Mouse (Mus musculus) T-helper 17 cell (primary cell): ENCODE results near the gene Lypd5.
"Not testable (repeated sequence)": the region's sequence is repeated elsewhere in the genome, so short reads cannot be mapped to it uniquely, and the experiment has no call there.

Experiments used
- in situ Hi-C, 2 experiments: fragments of 300-600 bp; cut with MboI, MseI; formaldehyde crosslinking; loops; 1 replicate in 1 of 2; 2 replicates in 1 of 2; pipeline ENCODE4 v1.15.1; 2025; ENCODE audit warnings: high pct_unique_total_duplicates in 2 of 2

Gene Lypd5

DNA sequence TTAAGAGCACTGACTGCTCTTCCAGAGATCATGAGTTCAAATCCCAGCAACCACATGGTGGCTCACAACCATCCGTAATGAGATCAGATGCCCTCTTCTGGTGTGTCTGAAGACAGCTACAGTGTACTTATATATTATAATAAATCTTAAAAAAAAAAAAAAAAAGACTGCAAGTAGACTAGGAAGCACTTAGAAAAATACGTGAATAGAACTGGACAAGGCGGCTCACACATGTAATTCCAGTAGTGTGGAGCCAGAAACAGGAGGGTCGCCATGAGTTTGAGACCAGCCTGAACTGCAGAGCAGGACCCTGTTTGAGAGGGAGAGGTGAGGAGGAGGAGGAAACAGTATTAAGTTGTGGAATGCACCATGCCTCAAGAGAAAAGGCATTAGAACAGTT, 51.5 kb downstream of the Lypd5 start:
- in situ Hi-C loops, result not testable (repeated sequence)

DNA sequence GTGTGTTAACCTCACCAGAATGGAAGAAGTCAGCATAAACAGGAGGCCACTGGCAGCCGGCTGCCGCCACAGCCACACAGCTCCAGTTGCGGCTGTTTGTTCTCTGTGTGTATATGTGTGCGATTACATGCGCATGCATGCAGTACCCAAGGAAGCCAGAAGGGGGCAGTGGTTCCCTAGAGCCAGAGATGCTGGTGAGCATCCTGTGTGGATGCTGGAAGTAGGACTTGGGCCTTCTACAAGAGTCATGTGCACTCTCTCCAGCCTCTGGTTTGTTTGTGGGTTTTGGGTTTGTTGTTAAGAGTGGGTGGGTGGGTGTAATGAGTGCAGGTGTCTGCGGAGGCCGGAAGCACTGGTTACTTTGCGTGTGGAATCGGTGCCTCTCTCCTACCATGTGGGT, 53.9 kb downstream of the Lypd5 start:
- in situ Hi-C loops, result no loop called here
